Mouse (Mus musculus): ENCODE data around the gene Pald1.

- TF ChIP-seq CTCF (IDR thresholded peaks at IDR 0.05; ENCODE audit: low read depth) (no peak), EP300 (IDR thresholded peaks at IDR 0.05; ENCODE audit: low read depth) (no peak)
Measured at GRCm38 (mm10) chr10:61315324-61315880, 67.9 kb downstream of the Pald1 start.
